Mouse (Mus musculus) ES-E14 (cell line): Measurements from ENCODE around the gene Tagln3. TPM values are rescaled to one million over a fixed set of nuclear protein-coding genes. Genes with fewer than 3 reads are reported as not detected.

ENCODE experiments used
- DNase-seq: peaks from one replicate; pipeline ENCODE4 v3.0.0-alpha.2; 2013; ENCODE audit warnings: low read depth, low spot score
- H3K27ac ChIP-seq: 2 replicates; pipeline ENCODE4 v1.5.1; 2012; ENCODE audit warnings: low read depth, mild to moderate bottlenecking, low read length, moderate library complexity, mixed read lengths; ENCODE audit not compliant: poor library complexity, insufficient read depth, severe bottlenecking
- H3K36me3 ChIP-seq: 2 replicates; pipeline ENCODE4 v1.6.1; 2012; ENCODE audit warnings: mild to moderate bottlenecking, low read length, moderate library complexity, mixed read lengths; ENCODE audit not compliant: control insufficient read depth, poor library complexity, insufficient read depth, severe bottlenecking
- H3K4me1 ChIP-seq, 2 experiments: fragments of 150-350 bp in 1 of 2; sonication (generic) in 1 of 2; 2 replicates each; pipeline ENCODE4 v1.6.1; 2012; ENCODE audit warnings: low read length in 2 of 2, mild to moderate bottlenecking in 1 of 2, mixed read lengths in 1 of 2; ENCODE audit not compliant: control insufficient read depth in 2 of 2, insufficient read depth in 2 of 2, poor library complexity in 1 of 2
- H3K4me3 ChIP-seq, 2 experiments: fragments of 150-350 bp in 1 of 2; sonication (generic) in 1 of 2; 2 replicates each; pipeline ENCODE4 v1.5.1; 2012; ENCODE audit warnings: low read length in 2 of 2, low read depth in 1 of 2, mild to moderate bottlenecking in 1 of 2, mixed read lengths in 1 of 2; ENCODE audit not compliant: insufficient read depth in 1 of 2, poor library complexity in 1 of 2, severe bottlenecking in 1 of 2
- H3K9ac ChIP-seq: 2 replicates; pipeline ENCODE4 v1.6.1; 2012; ENCODE audit warnings: low read depth, mild to moderate bottlenecking, low read length, mixed read lengths; ENCODE audit not compliant: poor library complexity, insufficient read depth, severe bottlenecking
- H3K9me3 ChIP-seq: fragments of 150-350 bp; sonication (generic); 2 replicates; pipeline ENCODE4 v1.6.1; 2012; ENCODE audit warnings: low read depth, mild to moderate bottlenecking, low read length; ENCODE audit not compliant: control insufficient read depth, insufficient read depth
- CHD2 ChIP-seq: IDR thresholded peaks from 2 replicates; pipeline ENCODE4 v1.6.1; 2014; ENCODE audit warnings: mild to moderate bottlenecking, low read depth, low read length, inconsistent platforms
- HCFC1 ChIP-seq: IDR thresholded peaks from 2 replicates; pipeline ENCODE4 v1.6.1; 2012; ENCODE audit warnings: low read length, inconsistent platforms, borderline replicate concordance; ENCODE audit not compliant: insufficient read depth
- MAFK ChIP-seq: IDR thresholded peaks from 2 replicates; pipeline ENCODE4 v1.6.1; 2014; ENCODE audit warnings: mild to moderate bottlenecking, low read depth, low read length, inconsistent platforms; ENCODE audit not compliant: insufficient read depth
- ZC3H11A ChIP-seq: IDR thresholded peaks from 2 replicates; pipeline ENCODE4 v1.6.1; 2012; ENCODE audit warnings: low read depth, mild to moderate bottlenecking, inconsistent platforms, low read length, borderline replicate concordance
- ZNF384 ChIP-seq: IDR thresholded peaks from 2 replicates; pipeline ENCODE4 v1.6.1; 2012; ENCODE audit warnings: low read depth, low read length, inconsistent platforms
- in situ Hi-C, 2 experiments: fragments of 600-800 bp; cut with MboI; formaldehyde crosslinking; loops; one replicate each; pipeline ENCODE4 v1.15.1; 2025; ENCODE audit warnings: low sequenced_read_pairs in 2 of 2, inconsistent platforms in 1 of 2; ENCODE audit not compliant: unreplicated experiment in 2 of 2
- total RNA-seq: library from RNA; depleted of rRNA; stranded (reverse); fragments of 300-350 nt; gene quantifications from 2 replicates; pipeline ENCODE4 v1.2.3, GENCODE M21; 2012

The Tagln3 gene
- total RNA-seq, 1 experiment: 5.1 TPM

GRCm38 (mm10) chr16:45758726-45759269, 34.4 kb upstream of the Tagln3 start:
- Histone ChIP-seq H3K9me3 (no peaks in the 10 kb centered on the region), H3K36me3 (no peaks in the 10 kb centered on the region), H3K9ac (no peak overlapping the region), H3K27ac (no peak overlapping the region), H3K4me3 (no peak overlapping the region), H3K4me1 (no peaks in the 10 kb centered on the region)
- DNase-seq: no peak
- in situ Hi-C loops: no loop called here
- TF ChIP-seq MAFK (no peak), ZNF384 (no peak), HCFC1 (no peak), ZC3H11A (no peak), CHD2 (no peak)

GRCm38 (mm10) chr16:45757421-45758078, 33.1 kb upstream of the Tagln3 start:
- no peak overlapping the region for H3K27ac ChIP-seq
- H3K9ac ChIP-seq: no peak overlapping the region
- no peaks in the 10 kb centered on the region for H3K9me3 ChIP-seq
- H3K4me3 ChIP-seq: no peak overlapping the region
- H3K36me3 ChIP-seq: no peaks in the 10 kb centered on the region
- no peak for DNase-seq
- no peaks in the 10 kb centered on the region for H3K4me1 ChIP-seq
- in situ Hi-C loops: no loop called here
- TF ChIP-seq CHD2 (no peak), HCFC1 (no peak), MAFK (no peak), ZNF384 (no peak), ZC3H11A (no peak)

GRCm38 (mm10) chr16:45756855-45757254, 32.4 kb upstream of the Tagln3 start:
- no peaks in the 10 kb centered on the region for H3K36me3 ChIP-seq
- no peaks in the 10 kb centered on the region for H3K4me1 ChIP-seq
- no peak overlapping the region for H3K9ac ChIP-seq
- DNase-seq: peak; percentile 50
- H3K4me3 ChIP-seq: no peak overlapping the region
- TF ChIP-seq ZNF384 (no peak), HCFC1 (no peak), CHD2 (no peak), ZC3H11A (peak; percentile 27; the same call in 1 of the 2 replicates), MAFK (no peak)
- in situ Hi-C loops: no loop called here
- H3K27ac ChIP-seq: no peak overlapping the region
- no peaks in the 10 kb centered on the region for H3K9me3 ChIP-seq

GRCm38 (mm10) chr16:45743591-45744144, 19.3 kb upstream of the Tagln3 start:
- TF ChIP-seq MAFK (no peak), CHD2 (no peak), HCFC1 (no peak), ZNF384 (no peak), ZC3H11A (no peak)
- H3K36me3 ChIP-seq: peaks cover 2% of the 10 kb centered on the region
- H3K9me3 ChIP-seq: no peaks in the 10 kb centered on the region
- H3K27ac ChIP-seq: no peak overlapping the region
- no peak for DNase-seq
- H3K9ac ChIP-seq: no peak overlapping the region
- peaks cover 3% of the 10 kb centered on the region in 2 experiments; a peak in 3 of 4 replicates for H3K4me1 ChIP-seq
- H3K4me3 ChIP-seq: no peak overlapping the region
- in situ Hi-C loops: no loop called here
